Mouse (Mus musculus): Measurements from ENCODE around the gene Dact2.

- TF ChIP-seq CTCF (IDR thresholded peaks at IDR 0.05; ENCODE audit: borderline replicate concordance, insufficient read depth, low read depth, low read length) (no peak), POLR2A (IDR thresholded peaks at IDR 0.05; ENCODE audit: borderline replicate concordance, insufficient read depth, low read length) (no peak)
These were observed 28.4 kb downstream of the Dact2 start for GRCm38 (mm10) chr17:14175704-14176103.

Data from cerebellum, adult 2 months (tissue).